Mouse (Mus musculus) heart, adult 11 months (tissue): ENCODE measurements around the gene Hist1h1e.

Source experiments
- DNase-seq: peaks from one replicate; pipeline ENCODE4 v3.0.0; 2022

Gene Hist1h1e

GRCm38 (mm10) chr13:23622175-23622671 lies at the start of gene Hist1h1e:
Gene Hist1h1e (minus strand): TSS chr13:23622558.
- peak; percentile 100 for DNase-seq

- no peak for DNase-seq
These were observed 40.2 kb upstream of the Hist1h1e start for GRCm38 (mm10) chr13:23662536-23662935.

- DNase-seq = no peak
These were observed 37.4 kb upstream of the Hist1h1e start for GRCm38 (mm10) chr13:23659636-23660366.

GRCm38 (mm10) chr13:23630653-23631052 lies 8.3 kb upstream of the Hist1h1e start:
- peak; percentile 49 for DNase-seq

- DNase-seq = peak; percentile 86
These were observed 598 bp upstream of the Hist1h1e start for GRCm38 (mm10) chr13:23622861-23623450.

- peak; percentile 98 for DNase-seq
These were observed 705 bp downstream of the Hist1h1e start for GRCm38 (mm10) chr13:23621532-23622174.

GRCm38 (mm10) chr13:23620733-23621531 lies 1.4 kb downstream of the Hist1h1e start, which contains the start of gene Hist1h2be:
Gene Hist1h2be (minus strand): TSS chr13:23621124.
- DNase-seq = peak; percentile 99

- peak; percentile 78 for DNase-seq
These were observed 2.2 kb downstream of the Hist1h1e start for GRCm38 (mm10) chr13:23620056-23620732.

GRCm38 (mm10) chr13:23611638-23612037 lies 10.7 kb downstream of the Hist1h1e start:
- peak; percentile 57 for DNase-seq

GRCm38 (mm10) chr13:23610393-23610792 lies 12.0 kb downstream of the Hist1h1e start:
- DNase-seq = peak; percentile 39

- peak; percentile 25 for DNase-seq
These were observed 12.5 kb downstream of the Hist1h1e start for GRCm38 (mm10) chr13:23609844-23610243.

GRCm38 (mm10) chr13:23609209-23609608 lies 13.1 kb downstream of the Hist1h1e start:
- peak; percentile 28 for DNase-seq

- DNase-seq = peak; percentile 82
These were observed 17.3 kb downstream of the Hist1h1e start for GRCm38 (mm10) chr13:23605052-23605451.

GRCm38 (mm10) chr13:23604452-23604851 lies 17.9 kb downstream of the Hist1h1e start:
- no peak for DNase-seq

- DNase-seq = peak; percentile 76
These were observed 19.1 kb downstream of the Hist1h1e start for GRCm38 (mm10) chr13:23603182-23603699.

GRCm38 (mm10) chr13:23597957-23598356 lies 24.4 kb downstream of the Hist1h1e start:
- DNase-seq = peak; percentile 93

- peak; percentile 51 for DNase-seq
These were observed 26.6 kb downstream of the Hist1h1e start for GRCm38 (mm10) chr13:23595622-23596372.

- DNase-seq = no peak
These were observed 27.2 kb downstream of the Hist1h1e start for GRCm38 (mm10) chr13:23595185-23595584.

- DNase-seq = peak; percentile 81
These were observed 29.1 kb downstream of the Hist1h1e start for GRCm38 (mm10) chr13:23593051-23593770.

- DNase-seq = peak; percentile 65
These were observed 29.7 kb downstream of the Hist1h1e start for GRCm38 (mm10) chr13:23592614-23593013.
